Mouse (Mus musculus) liver, embryonic 14.5 days (tissue): Measurements from ENCODE around the gene Tomm6.

Experiments
- CTCF ChIP-seq: IDR thresholded peaks from 2 replicates; pipeline ENCODE4 v1.5.1; 2016; ENCODE audit warnings: antibody characterized with exemption, low read depth, control low read depth
- EP300 ChIP-seq: IDR thresholded peaks from 2 replicates; pipeline ENCODE4 v1.6.1; 2016; ENCODE audit warnings: antibody characterized with exemption, low read depth

DNA sequence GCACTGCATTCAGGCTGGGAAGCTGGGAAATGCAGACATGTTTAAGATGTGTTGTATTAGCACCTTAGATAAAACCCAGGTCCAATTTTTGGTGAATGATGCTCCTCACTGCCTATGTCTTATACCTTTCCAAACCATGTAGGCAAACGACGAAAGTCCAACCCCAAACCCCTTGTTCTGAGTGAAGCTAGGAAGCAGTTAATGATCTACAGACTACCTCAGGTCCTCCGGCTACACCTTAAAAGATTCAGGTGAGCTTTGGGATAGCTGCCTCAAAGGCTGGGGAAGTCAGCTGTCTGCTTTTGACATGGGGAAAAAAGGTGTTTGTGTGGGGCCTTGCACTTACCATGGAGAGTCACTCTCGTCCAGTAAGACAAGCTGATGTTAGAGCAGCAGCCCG is 9.5 kb downstream of the Tomm6 start:
- TF ChIP-seq CTCF, result no peak
- TF ChIP-seq EP300, result no peak
